Mouse (Mus musculus): ENCODE data around the gene Cep97. TPM values are rescaled to one million over a fixed set of nuclear protein-coding genes. Genes with fewer than 3 reads are reported as not detected.

The Cep97 gene
- polyA plus RNA-seq, 1 experiment from 2014 or later = 9.5 TPM

DNA sequence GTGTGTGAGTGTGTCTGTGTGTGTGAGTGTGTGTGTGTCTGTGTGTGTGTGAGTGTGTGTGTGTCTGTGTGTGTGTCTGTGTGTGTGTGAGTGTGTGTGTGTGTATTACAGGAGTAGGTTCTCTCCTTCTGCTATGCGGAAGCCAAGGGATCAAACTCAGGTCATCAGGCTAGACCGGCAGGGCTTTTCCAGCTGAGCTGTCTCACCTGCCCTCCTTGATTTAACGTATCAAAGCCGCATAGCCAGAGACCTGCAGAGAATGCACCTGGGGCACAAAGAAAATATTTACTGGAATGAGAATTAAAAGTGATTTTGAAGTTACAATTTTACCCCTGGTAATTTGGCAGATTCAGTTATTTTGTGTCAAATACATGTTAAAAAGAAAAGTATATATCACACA lies 82.1 kb downstream of the Cep97 start:
- ATAC-seq = peak; percentile 51; the same call in 1 of the 2 replicates

DNA sequence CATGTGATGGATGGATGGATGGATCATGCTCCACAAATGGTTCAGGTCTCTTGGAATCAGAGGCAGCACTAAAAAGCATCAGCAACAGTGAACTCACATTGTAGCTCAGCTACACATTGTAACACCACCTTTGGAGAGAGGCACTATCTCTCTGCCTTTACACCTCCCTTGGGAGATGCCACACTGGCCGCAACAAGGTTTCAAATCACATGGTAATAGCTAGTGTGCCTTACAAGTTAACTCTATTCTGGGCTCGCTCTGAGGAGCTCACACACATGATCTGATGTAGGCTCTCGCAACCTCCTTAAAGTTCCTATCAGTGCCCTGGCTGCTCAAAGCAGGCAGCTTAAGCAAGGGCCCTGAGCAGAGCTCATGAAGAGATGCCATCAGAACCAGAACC lies 84.2 kb downstream of the Cep97 start:
- WGBS = 85% methylated on average over 3 of the region's 3 CpGs
- ATAC-seq = no peak
- 0 out of 2 replicates have a peak, but pooled peaks cover 3% of the 10 kb centered on the region for H3K36me3 ChIP-seq (ENCODE audit: control insufficient read depth, insufficient read depth, low read length)

More for the DNA sequence above, 82.1 kb downstream of the Cep97 start:
- Histone ChIP-seq H3K9me3 (ENCODE audit: control insufficient read depth, low read length) (no peaks in the 10 kb centered on the region), H3K4me3 (ENCODE audit: low read length) (no peak overlapping the region), H3K27ac (ENCODE audit: low read depth, low read length) (no peak overlapping the region), H3K27me3 (replicated peaks; ENCODE audit: control insufficient read depth, insufficient read depth, low read length) (no peaks in the 10 kb centered on the region), H3K4me1 (ENCODE audit: control insufficient read depth, insufficient read depth, low read depth, low read length) (no peaks in the 10 kb centered on the region), H3K9ac (ENCODE audit: low read depth, low read length) (no peak overlapping the region), H3K36me3 (ENCODE audit: control insufficient read depth, insufficient read depth, low read length) (peaks cover 5% of the 10 kb centered on the region), H3K4me2 (ENCODE audit: low read length) (no peak overlapping the region)
- 32% methylated on average over 4 of the region's 4 CpGs for WGBS

More for the DNA sequence above, 84.2 kb downstream of the Cep97 start:
- H3K4me3 ChIP-seq (ENCODE audit: low read length) = no peak overlapping the region
- H3K9ac ChIP-seq (ENCODE audit: low read depth, low read length) = no peak overlapping the region
- H3K27ac ChIP-seq (ENCODE audit: low read depth, low read length) = no peak overlapping the region
- no peak overlapping the region for H3K4me2 ChIP-seq (ENCODE audit: low read length)
- no peaks in the 10 kb centered on the region for H3K9me3 ChIP-seq (ENCODE audit: control insufficient read depth, low read length)
- no peaks in the 10 kb centered on the region for H3K27me3 ChIP-seq (replicated peaks; ENCODE audit: control insufficient read depth, insufficient read depth, low read length)
- no peaks in the 10 kb centered on the region for H3K4me1 ChIP-seq (ENCODE audit: control insufficient read depth, insufficient read depth, low read depth, low read length)

Other genes with a start within 250 kb of the Cep97 start
- gene Nfkbiz, start 96.0 kb downstream of the Cep97 start, polyA plus RNA-seq (2015; fragmentation: Nextera tagmentation; extraction: Ambion mirVana) = 1.6 and 1.8 TPM in 2 replicates
- 1.5 and 1.6 TPM in 2 replicates for gene Nxpe3, start 39.6 kb downstream of the Cep97 start, polyA plus RNA-seq (2015; fragmentation: Nextera tagmentation; extraction: Ambion mirVana)
- 404 and 411 TPM in 2 replicates for gene Rpl24, start 31.4 kb upstream of the Cep97 start, polyA plus RNA-seq (2015; fragmentation: Nextera tagmentation; extraction: Ambion mirVana)
- 21.0 and 23.0 TPM in 2 replicates for gene Zbtb11, start 39.0 kb upstream of the Cep97 start, polyA plus RNA-seq (2015; fragmentation: Nextera tagmentation; extraction: Ambion mirVana)
- gene Pcnp, start 94.9 kb upstream of the Cep97 start, polyA plus RNA-seq (2015; fragmentation: Nextera tagmentation; extraction: Ambion mirVana) = 190 and 191 TPM in 2 replicates
- 17.1 and 17.5 TPM in 2 replicates for gene Trmt10c, start 103.0 kb upstream of the Cep97 start, polyA plus RNA-seq (2015; fragmentation: Nextera tagmentation; extraction: Ambion mirVana)
- gene Senp7, start 113.5 kb upstream of the Cep97 start, polyA plus RNA-seq (2015; fragmentation: Nextera tagmentation; extraction: Ambion mirVana) = 41.0 and 41.4 TPM in 2 replicates